Mouse (Mus musculus): ENCODE data around the gene Gm45711. TPM values are rescaled to one million over a fixed set of nuclear protein-coding genes. Genes with fewer than 3 reads are reported as not detected.
A peak's percentile ranks its signal among the peaks of the same experiment; 100 is the strongest.
"Not testable (repeated sequence)": the region's sequence is repeated elsewhere in the genome, so short reads cannot be mapped to it uniquely, and the experiment has no call there.

Gene Gm45711
- not detected in 2 replicates for total RNA-seq (2014; rRNA removed)
- polyA plus RNA-seq (2015; fragmentation: Nextera tagmentation; extraction: Ambion mirVana) = not detected in 2 replicates

GRCm38 (mm10) chr8:104309441-104310155, at the start of gene Gm45711, which contains the start of gene Cmtm1:
TSS of gene Gm45711 (minus strand) at chr8:104310081.
TSS of gene Cmtm1 (minus strand) at chr8:104310145.
- not testable (repeated sequence) for H3K4me3 ChIP-seq (ENCODE audit: low read depth, low read length); H3K4me2 ChIP-seq (ENCODE audit: low read depth, low read length, poor library complexity, severe bottlenecking); H3K4me1 ChIP-seq (ENCODE audit: insufficient read depth, low read length); H3K27me3 ChIP-seq (ENCODE audit: insufficient read depth, low read length); H3K9me3 ChIP-seq (ENCODE audit: low read length); ATAC-seq (ENCODE audit: low FRiP score); H3K9ac ChIP-seq (replicated peaks; ENCODE audit: low read length, poor library complexity, severe bottlenecking); H3K27ac ChIP-seq (ENCODE audit: low read depth, low read length); H3K36me3 ChIP-seq (ENCODE audit: insufficient read depth, low read length)
- 92% methylated on average over 36 of the region's 36 CpGs for WGBS
- peak; percentile 56 for DNase-seq (ENCODE audit: low spot score)

GRCm38 (mm10) chr8:104358637-104359036, 48.8 kb upstream of the Gm45711 start:
- H3K4me3 ChIP-seq (ENCODE audit: low read depth, low read length) = no peak overlapping the region
- no peak overlapping the region for H3K9ac ChIP-seq (replicated peaks; ENCODE audit: low read length, poor library complexity, severe bottlenecking)
- H3K4me1 ChIP-seq (ENCODE audit: insufficient read depth, low read length) = peaks cover 7% of the 10 kb centered on the region; the same call in 1 of the 2 replicates
- H3K4me2 ChIP-seq (ENCODE audit: low read depth, low read length, poor library complexity, severe bottlenecking) = no peak overlapping the region
- H3K36me3 ChIP-seq (ENCODE audit: insufficient read depth, low read length) = peaks cover 16% of the 10 kb centered on the region; the same call in 1 of the 2 replicates
- H3K27ac ChIP-seq (ENCODE audit: low read depth, low read length) = no peak overlapping the region
- TF ChIP-seq CTCF (IDR thresholded peaks at IDR 0.05) = no peak
- no peak for DNase-seq (ENCODE audit: low spot score)
- H3K27me3 ChIP-seq (ENCODE audit: insufficient read depth, low read length) = no peaks in the 10 kb centered on the region
- H3K9me3 ChIP-seq (ENCODE audit: low read length) = no peaks in the 10 kb centered on the region
- ATAC-seq (ENCODE audit: low FRiP score) = no peak
- WGBS = 44% methylated on average over 3 of the region's 3 CpGs

GRCm38 (mm10) chr8:104354504-104354903, 44.6 kb upstream of the Gm45711 start:
- no peaks in the 10 kb centered on the region for H3K27me3 ChIP-seq (ENCODE audit: insufficient read depth, low read length)
- no peak for ATAC-seq (ENCODE audit: low FRiP score)
- no peak for DNase-seq (ENCODE audit: low spot score)
- H3K36me3 ChIP-seq (ENCODE audit: insufficient read depth, low read length) = peaks cover 20% of the 10 kb centered on the region; the same call in 1 of the 2 replicates
- TF ChIP-seq CTCF (IDR thresholded peaks at IDR 0.05) = no peak
- H3K9me3 ChIP-seq (ENCODE audit: low read length) = no peaks in the 10 kb centered on the region
- no peak overlapping the region for H3K4me3 ChIP-seq (ENCODE audit: low read depth, low read length)
- H3K27ac ChIP-seq (ENCODE audit: low read depth, low read length) = no peak overlapping the region
- peaks cover under 1% of the 10 kb centered on the region; the same call in 1 of the 2 replicates for H3K4me1 ChIP-seq (ENCODE audit: insufficient read depth, low read length)
- WGBS = 93% methylated on average over 10 of the region's 10 CpGs
- H3K4me2 ChIP-seq (ENCODE audit: low read depth, low read length, poor library complexity, severe bottlenecking) = no peak overlapping the region
- H3K9ac ChIP-seq (replicated peaks; ENCODE audit: low read length, poor library complexity, severe bottlenecking) = no peak overlapping the region

- 49% methylated on average over 5 of the region's 5 CpGs for WGBS
- ATAC-seq (ENCODE audit: low FRiP score) (peak; percentile 74), DNase-seq (ENCODE audit: low spot score) (no peak)
- H3K9ac ChIP-seq (replicated peaks; ENCODE audit: low read length, poor library complexity, severe bottlenecking) = no peak overlapping the region
- no peak overlapping the region for H3K4me2 ChIP-seq (ENCODE audit: low read depth, low read length, poor library complexity, severe bottlenecking)
- no peaks in the 10 kb centered on the region for H3K27me3 ChIP-seq (ENCODE audit: insufficient read depth, low read length)
- TF ChIP-seq CTCF (IDR thresholded peaks at IDR 0.05) = peak; percentile 62
- H3K4me1 ChIP-seq (ENCODE audit: insufficient read depth, low read length) = no peaks in the 10 kb centered on the region
- 0 out of 2 replicates have a peak overlapping the region, but pooled peaks have one; percentile 26 for H3K27ac ChIP-seq (ENCODE audit: low read depth, low read length)
- H3K4me3 ChIP-seq (ENCODE audit: low read depth, low read length) = no peak overlapping the region
- no peaks in the 10 kb centered on the region for H3K9me3 ChIP-seq (ENCODE audit: low read length)
- peaks cover 20% of the 10 kb centered on the region; the same call in 1 of the 2 replicates for H3K36me3 ChIP-seq (ENCODE audit: insufficient read depth, low read length)
Measured at GRCm38 (mm10) chr8:104353186-104353585, 43.3 kb upstream of the Gm45711 start.

GRCm38 (mm10) chr8:104350047-104350446, 40.2 kb upstream of the Gm45711 start:
- no peak for TF ChIP-seq CTCF (IDR thresholded peaks at IDR 0.05)
- ATAC-seq (ENCODE audit: low FRiP score) (no peak), DNase-seq (ENCODE audit: low spot score) (no peak)
- Histone ChIP-seq H3K9me3 (ENCODE audit: low read length) (no peaks in the 10 kb centered on the region), H3K9ac (replicated peaks; ENCODE audit: low read length, poor library complexity, severe bottlenecking) (no peak overlapping the region), H3K4me1 (ENCODE audit: insufficient read depth, low read length) (no peaks in the 10 kb centered on the region), H3K4me3 (ENCODE audit: low read depth, low read length) (no peak overlapping the region), H3K4me2 (ENCODE audit: low read depth, low read length, poor library complexity, severe bottlenecking) (no peak overlapping the region), H3K36me3 (ENCODE audit: insufficient read depth, low read length) (peaks cover 7% of the 10 kb centered on the region; the same call in 1 of the 2 replicates), H3K27ac (ENCODE audit: low read depth, low read length) (no peak overlapping the region), H3K27me3 (ENCODE audit: insufficient read depth, low read length) (no peaks in the 10 kb centered on the region)
- WGBS = 85% methylated on average over 13 of the region's 13 CpGs

DNA sequence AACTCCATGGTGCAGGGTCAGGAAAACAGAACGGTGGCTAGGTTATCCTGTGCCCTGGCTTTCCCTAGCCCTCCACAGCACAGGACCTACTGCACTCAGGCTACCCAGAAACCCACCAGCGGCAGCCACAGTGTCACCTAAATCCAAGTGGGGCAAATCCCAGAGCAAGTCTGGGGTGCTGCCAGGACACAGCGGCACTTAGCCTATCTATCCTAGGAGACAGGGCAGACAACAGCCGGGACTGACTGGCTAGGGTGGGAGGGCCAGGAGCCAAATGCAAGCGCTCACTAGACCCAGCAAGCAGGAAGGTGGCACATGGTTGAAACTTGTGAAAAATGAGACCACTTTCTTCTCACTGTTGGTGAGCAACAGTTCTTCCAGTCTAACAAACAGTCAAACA, 39.1 kb upstream of the Gm45711 start:
- H3K36me3 ChIP-seq (ENCODE audit: insufficient read depth, low read length) = peaks cover 6% of the 10 kb centered on the region; the same call in 1 of the 2 replicates
- 83% methylated on average over 5 of the region's 5 CpGs for WGBS
- H3K4me3 ChIP-seq (ENCODE audit: low read depth, low read length) = no peak overlapping the region
- DNase-seq (ENCODE audit: low spot score) (no peak), ATAC-seq (ENCODE audit: low FRiP score) (no peak)
- H3K9me3 ChIP-seq (ENCODE audit: low read length) = no peaks in the 10 kb centered on the region
- H3K27me3 ChIP-seq (ENCODE audit: insufficient read depth, low read length) = no peaks in the 10 kb centered on the region
- H3K4me1 ChIP-seq (ENCODE audit: insufficient read depth, low read length) = no peaks in the 10 kb centered on the region
- TF ChIP-seq CTCF (IDR thresholded peaks at IDR 0.05) = no peak
- no peak overlapping the region for H3K27ac ChIP-seq (ENCODE audit: low read depth, low read length)
- no peak overlapping the region for H3K9ac ChIP-seq (replicated peaks; ENCODE audit: low read length, poor library complexity, severe bottlenecking)
- H3K4me2 ChIP-seq (ENCODE audit: low read depth, low read length, poor library complexity, severe bottlenecking) = no peak overlapping the region

Data from midbrain, postnatal 0 days (tissue).